Mouse (Mus musculus): Measurements from ENCODE around the gene Fastk.

The Fastk gene

GRCm38 (mm10) chr5:24452691-24453233 lies 7.7 kb upstream of the Fastk start:
- no peak for DNase-seq

GRCm38 (mm10) chr5:24452030-24452690 lies 7.1 kb upstream of the Fastk start, which contains the start of gene Agap3:
Gene Agap3, plus strand, starts transcription at chr5:24452177.
- no peak for DNase-seq

GRCm38 (mm10) chr5:24451264-24452029 lies 6.4 kb upstream of the Fastk start:
- DNase-seq = peak; percentile 80

GRCm38 (mm10) chr5:24447624-24448298 lies 2.7 kb upstream of the Fastk start, which contains the start of gene Tmub1:
Gene Tmub1, minus strand, starts transcription at chr5:24447854.
- peak; percentile 92 for DNase-seq

GRCm38 (mm10) chr5:24446630-24447029 lies 1.5 kb upstream of the Fastk start:
- DNase-seq = no peak

- DNase-seq = no peak
Observed at GRCm38 (mm10) chr5:24445428-24446080, 467 bp upstream of the Fastk start.

- no peak for DNase-seq
Observed at GRCm38 (mm10) chr5:24443927-24444326, 1.2 kb downstream of the Fastk start.

- DNase-seq = no peak
Observed at GRCm38 (mm10) chr5:24443204-24443603, 1.9 kb downstream of the Fastk start.

- no peak for DNase-seq
Observed at GRCm38 (mm10) chr5:24442029-24442428, 3.1 kb downstream of the Fastk start.

- no peak for DNase-seq
Observed at GRCm38 (mm10) chr5:24441187-24441586, 3.9 kb downstream of the Fastk start.

- no peak for DNase-seq
Observed at GRCm38 (mm10) chr5:24433993-24434392, 11.1 kb downstream of the Fastk start.

- no peak for DNase-seq
Observed at GRCm38 (mm10) chr5:24428596-24428995, 16.5 kb downstream of the Fastk start.

GRCm38 (mm10) chr5:24427981-24428402 lies 17.1 kb downstream of the Fastk start:
- DNase-seq = peak; percentile 93

- DNase-seq = no peak
Observed at GRCm38 (mm10) chr5:24427285-24427633, 17.8 kb downstream of the Fastk start.

GRCm38 (mm10) chr5:24426556-24427284 lies 18.4 kb downstream of the Fastk start:
- DNase-seq = no peak

GRCm38 (mm10) chr5:24426037-24426432 lies 19.1 kb downstream of the Fastk start:
- DNase-seq = no peak

GRCm38 (mm10) chr5:24425421-24426036 lies 19.6 kb downstream of the Fastk start:
- DNase-seq = peak; percentile 54

GRCm38 (mm10) chr5:24424861-24425411 lies 20.2 kb downstream of the Fastk start:
- DNase-seq = peak; percentile 80

- no peak for DNase-seq
Observed at GRCm38 (mm10) chr5:24424004-24424781, 20.9 kb downstream of the Fastk start.

All from kidney, adult 9 months (tissue).